Mouse (Mus musculus) bone marrow macrophage, adult 2 months (primary cell): ENCODE results near the gene Pvrig.

Source experiments
- CTCF ChIP-seq: IDR thresholded peaks from 2 replicates; pipeline ENCODE4 v1.5.1; 2012; ENCODE audit warnings: low read depth, mild to moderate bottlenecking, low read length, moderate library complexity
- POLR2A ChIP-seq: IDR thresholded peaks from 2 replicates; pipeline ENCODE4 v1.6.1; 2012; ENCODE audit warnings: mild to moderate bottlenecking, low read depth, low read length, borderline replicate concordance

DNA sequence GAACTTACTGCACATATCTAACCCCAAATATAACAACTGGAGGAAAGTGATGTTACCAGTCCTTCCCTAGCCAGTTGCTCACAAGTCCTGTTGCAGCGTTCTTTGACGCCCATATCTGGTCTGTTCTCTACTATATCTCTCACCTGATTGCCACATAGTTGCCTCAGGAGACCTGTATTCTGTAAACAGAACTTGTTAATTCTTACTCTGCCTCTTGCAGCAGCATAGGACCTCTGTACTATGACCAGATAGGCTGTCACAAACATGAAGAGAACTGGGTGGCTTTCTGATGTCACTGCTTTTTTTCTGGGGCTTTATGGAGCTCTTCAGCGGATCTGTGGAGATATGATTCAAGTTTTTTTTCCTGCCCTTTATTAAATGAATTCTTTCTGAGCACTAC, 29.0 kb upstream of the Pvrig start:
- TF ChIP-seq CTCF (no peak), POLR2A (no peak)
